Mouse (Mus musculus) kidney, embryonic 15.5 days (tissue): Measurements from ENCODE around the gene Tcf21. TPM values are rescaled to one million over a fixed set of nuclear protein-coding genes. Genes with fewer than 3 reads are reported as not detected.

Source experiments
- ATAC-seq: fragments of 200-750 bp; cut with Nextera tagmentation; replicated peaks from 2 replicates; pipeline ENCODE4 v1.8.0; 2017; ENCODE audit warnings: moderate TSS enrichment; ENCODE audit not compliant: low FRiP score
- H3K27ac ChIP-seq: fragments of 300-500 bp; sonication (generic); 2 replicates; pipeline ENCODE4 v1.5.1; 2015; ENCODE audit warnings: mild to moderate bottlenecking, inconsistent platforms
- H3K27me3 ChIP-seq: fragments of 300-500 bp; sonication (generic); 2 replicates; pipeline ENCODE4 v1.6.1; 2015; ENCODE audit warnings: inconsistent platforms
- H3K36me3 ChIP-seq: fragments of 300-500 bp; sonication (generic); 2 replicates; pipeline ENCODE4 v1.6.1; 2015; ENCODE audit warnings: inconsistent platforms
- H3K4me1 ChIP-seq: fragments of 300-500 bp; sonication (generic); 2 replicates; pipeline ENCODE4 v1.6.1; 2015; ENCODE audit warnings: inconsistent platforms
- H3K4me2 ChIP-seq: fragments of 300-500 bp; sonication (generic); 2 replicates; pipeline ENCODE4 v1.6.1; 2015; ENCODE audit warnings: moderate library complexity, mild to moderate bottlenecking, inconsistent platforms
- H3K4me3 ChIP-seq: fragments of 300-500 bp; sonication (generic); replicated peaks from 2 replicates; pipeline ENCODE4 v1.5.1; 2015; ENCODE audit warnings: mild to moderate bottlenecking, inconsistent platforms
- H3K9ac ChIP-seq: fragments of 300-500 bp; sonication (generic); 2 replicates; pipeline ENCODE4 v1.6.1; 2015; ENCODE audit warnings: mild to moderate bottlenecking, inconsistent platforms
- H3K9me3 ChIP-seq: fragments of 300-500 bp; sonication (generic); replicated peaks from 2 replicates; pipeline ENCODE4 v1.6.1; 2016; ENCODE audit warnings: inconsistent platforms
- WGBS: fragments of 180-500 bp; shearing (Covaris S2); methylation state at CpG from one replicate; pipeline ENCODE4 v1.1.7; 2015; ENCODE audit warnings: mixed read lengths; 5-methylcytosine and 5-hydroxymethylcytosine counted together
- polyA plus RNA-seq: library from polyadenylated mRNA; unstranded; fragments of >200 nt; fragmentation: Nextera tagmentation; extraction: Ambion mirVana; gene quantifications from 2 replicates; pipeline ENCODE4 v1.2.1, GENCODE M21; 2015

Gene Tcf21
- polyA plus RNA-seq, 1 experiment from 2014 or later, result 325 TPM

- Histone ChIP-seq H3K9me3 (no peaks in the 10 kb centered on the region), H3K4me2 (peak overlapping the region; percentile 63), H3K27ac (peak overlapping the region; percentile 87), H3K4me3 (peak overlapping the region; percentile 44), H3K4me1 (peaks cover 42% of the 10 kb centered on the region), H3K9ac (no peak overlapping the region; the same call in 1 of the 2 replicates), H3K27me3 (peaks cover 33% of the 10 kb centered on the region), H3K36me3 (no peaks in the 10 kb centered on the region)
- 2% methylated on average over 2 of the region's 2 CpGs for WGBS
- no peak for ATAC-seq
Observed at GRCm38 (mm10) chr10:22814771-22815170, 5.2 kb downstream of the Tcf21 start.

GRCm38 (mm10) chr10:22814294-22814693 is 5.7 kb downstream of the Tcf21 start:
- H3K9me3 ChIP-seq, result no peaks in the 10 kb centered on the region
- peaks cover 30% of the 10 kb centered on the region for H3K27me3 ChIP-seq
- 8% methylated on average over 4 of the region's 8 CpGs for WGBS
- peak overlapping the region; percentile 63 for H3K4me2 ChIP-seq
- ATAC-seq, result no peak
- H3K4me1 ChIP-seq, result peaks cover 38% of the 10 kb centered on the region
- H3K4me3 ChIP-seq, result peak overlapping the region; percentile 31
- H3K36me3 ChIP-seq, result no peaks in the 10 kb centered on the region
- H3K9ac ChIP-seq, result no peak overlapping the region
- peak overlapping the region; percentile 87; the same call in 1 of the 2 replicates for H3K27ac ChIP-seq

- Histone ChIP-seq H3K9ac (peak overlapping the region; percentile 43; the same call in 1 of the 2 replicates), H3K9me3 (no peaks in the 10 kb centered on the region), H3K36me3 (no peaks in the 10 kb centered on the region), H3K27ac (peak overlapping the region; percentile 87), H3K4me3 (peak overlapping the region; percentile 31), H3K27me3 (peaks cover 27% of the 10 kb centered on the region), H3K4me1 (peaks cover 38% of the 10 kb centered on the region), H3K4me2 (peak overlapping the region; percentile 63)
- peak; percentile 57 for ATAC-seq
- WGBS, result 3% methylated on average over 18 of the region's 18 CpGs
Observed at GRCm38 (mm10) chr10:22813317-22813960, 6.5 kb downstream of the Tcf21 start.

GRCm38 (mm10) chr10:22811921-22812320 is 8.1 kb downstream of the Tcf21 start:
- H3K4me3 ChIP-seq, result 0 out of 2 replicates have a peak overlapping the region, but pooled peaks have one; percentile 14

GRCm38 (mm10) chr10:22782684-22783083 is 37.3 kb downstream of the Tcf21 start:
- Histone ChIP-seq H3K27ac (no peak overlapping the region), H3K9ac (no peak overlapping the region), H3K4me3 (no peak overlapping the region), H3K4me2 (no peak overlapping the region), H3K4me1 (peaks cover 8% of the 10 kb centered on the region; the same call in 1 of the 2 replicates), H3K36me3 (no peaks in the 10 kb centered on the region), H3K9me3 (no peaks in the 10 kb centered on the region), H3K27me3 (no peaks in the 10 kb centered on the region; the same call in 1 of the 2 replicates)
- no peak for ATAC-seq
- WGBS, result 46% methylated on average over 3 of the region's 3 CpGs

More at GRCm38 (mm10) chr10:22811921-22812320, 8.1 kb downstream of the Tcf21 start:
- H3K9ac ChIP-seq, result no peak overlapping the region
- no peaks in the 10 kb centered on the region for H3K36me3 ChIP-seq
- no peak for ATAC-seq
- H3K4me1 ChIP-seq, result peaks cover 36% of the 10 kb centered on the region
- peaks cover 23% of the 10 kb centered on the region for H3K27me3 ChIP-seq
- no peak overlapping the region for H3K27ac ChIP-seq
- no peaks in the 10 kb centered on the region for H3K9me3 ChIP-seq
- 20% methylated on average over 12 of the region's 12 CpGs for whole genome bisulfite sequencing
- peak overlapping the region; percentile 40 for H3K4me2 ChIP-seq

- no peak overlapping the region for H3K4me3 ChIP-seq
- H3K9ac ChIP-seq, result no peak overlapping the region
- H3K9me3 ChIP-seq, result no peaks in the 10 kb centered on the region
- no peak overlapping the region for H3K27ac ChIP-seq
- no peaks in the 10 kb centered on the region for H3K36me3 ChIP-seq
- ATAC-seq, result no peak
- H3K27me3 ChIP-seq, result no peaks in the 10 kb centered on the region; the same call in 1 of the 2 replicates
- peaks cover 8% of the 10 kb centered on the region; the same call in 1 of the 2 replicates for H3K4me1 ChIP-seq
- no peak overlapping the region for H3K4me2 ChIP-seq
- WGBS, result 52% methylated on average over 4 of the region's 4 CpGs
Observed at GRCm38 (mm10) chr10:22781466-22781865, 38.5 kb downstream of the Tcf21 start.

GRCm38 (mm10) chr10:22777939-22778338 is 42.0 kb downstream of the Tcf21 start:
- Histone ChIP-seq H3K9me3 (no peaks in the 10 kb centered on the region), H3K4me2 (no peak overlapping the region), H3K36me3 (no peaks in the 10 kb centered on the region), H3K27me3 (no peaks in the 10 kb centered on the region; the same call in 1 of the 2 replicates), H3K4me1 (peaks cover 4% of the 10 kb centered on the region; the same call in 1 of the 2 replicates), H3K4me3 (no peak overlapping the region), H3K27ac (no peak overlapping the region), H3K9ac (no peak overlapping the region)
- 6% methylated on average over 5 of the region's 5 CpGs for WGBS
- ATAC-seq, result no peak

- no peaks in the 10 kb centered on the region for H3K9me3 ChIP-seq
- no peaks in the 10 kb centered on the region for H3K36me3 ChIP-seq
- no peak overlapping the region for H3K27ac ChIP-seq
- no peak for ATAC-seq
- H3K4me3 ChIP-seq, result no peak overlapping the region
- H3K27me3 ChIP-seq, result no peaks in the 10 kb centered on the region; the same call in 1 of the 2 replicates
- no peak overlapping the region for H3K4me2 ChIP-seq
- H3K4me1 ChIP-seq, result peaks cover 4% of the 10 kb centered on the region; the same call in 1 of the 2 replicates
- H3K9ac ChIP-seq, result no peak overlapping the region
- 11% methylated on average over 7 of the region's 7 CpGs for WGBS
Observed at GRCm38 (mm10) chr10:22776007-22776698, 43.8 kb downstream of the Tcf21 start.

GRCm38 (mm10) chr10:22775456-22775855 is 44.5 kb downstream of the Tcf21 start:
- H3K27ac ChIP-seq, result no peak overlapping the region
- WGBS, result 72% methylated on average over 2 of the region's 2 CpGs
- ATAC-seq, result no peak

GRCm38 (mm10) chr10:22774626-22775025 is 45.3 kb downstream of the Tcf21 start:
- Histone ChIP-seq H3K9ac (no peak overlapping the region), H3K27ac (no peak overlapping the region), H3K4me2 (no peak overlapping the region), H3K27me3 (no peaks in the 10 kb centered on the region; the same call in 1 of the 2 replicates), H3K4me3 (no peak overlapping the region), H3K4me1 (peaks cover 4% of the 10 kb centered on the region; the same call in 1 of the 2 replicates), H3K36me3 (no peaks in the 10 kb centered on the region), H3K9me3 (no peaks in the 10 kb centered on the region)
- ATAC-seq, result no peak
- WGBS, result 88% methylated on average over 3 of the region's 3 CpGs

More at GRCm38 (mm10) chr10:22775456-22775855, 44.5 kb downstream of the Tcf21 start:
- Histone ChIP-seq H3K27me3 (no peaks in the 10 kb centered on the region; the same call in 1 of the 2 replicates), H3K4me1 (peaks cover 4% of the 10 kb centered on the region; the same call in 1 of the 2 replicates), H3K36me3 (no peaks in the 10 kb centered on the region), H3K4me2 (no peak overlapping the region), H3K9ac (no peak overlapping the region), H3K4me3 (no peak overlapping the region), H3K9me3 (no peaks in the 10 kb centered on the region)
